Mouse (Mus musculus) cerebellum, adult 2 months (tissue): ENCODE measurements around the gene Imp3.

Experiments used
- CTCF ChIP-seq: fragments of 200-500 bp; IDR thresholded peaks from 2 replicates; pipeline ENCODE4 v1.5.1; 2011; ENCODE audit warnings: low read depth, mild to moderate bottlenecking, control low read depth, low read length, moderate library complexity, borderline replicate concordance; ENCODE audit not compliant: insufficient read depth
- POLR2A ChIP-seq: fragments of 200-500 bp; IDR thresholded peaks from 2 replicates; pipeline ENCODE4 v1.6.1; 2011; ENCODE audit warnings: low read length, control low read depth, borderline replicate concordance; ENCODE audit not compliant: insufficient read depth

DNA sequence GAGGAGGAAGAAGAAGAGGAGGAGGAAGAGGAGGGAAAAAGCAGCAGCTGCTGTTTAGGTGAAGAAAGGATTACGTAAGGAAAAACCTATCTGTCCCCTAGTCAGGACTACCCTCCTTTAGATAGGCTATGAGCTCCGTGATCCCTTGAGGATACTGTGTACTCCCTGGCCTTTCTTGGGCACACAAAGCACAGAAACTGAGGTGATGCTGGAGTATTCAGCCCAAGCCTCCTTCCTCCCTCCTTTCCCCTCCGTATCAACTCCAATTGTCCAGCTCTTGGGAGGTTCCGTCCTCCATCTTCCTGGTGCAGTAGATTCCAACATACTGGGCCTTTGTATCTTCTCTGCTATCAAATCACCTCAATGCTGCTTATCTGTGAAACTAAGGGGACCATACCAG, 14.5 kb upstream of the Imp3 start:
- no peak for TF ChIP-seq CTCF
- TF ChIP-seq POLR2A = no peak
